Mouse (Mus musculus) heart, postnatal 0 days (tissue): ENCODE results near the gene Hist1h4d. TPM values are rescaled to one million over a fixed set of nuclear protein-coding genes. Genes with fewer than 3 reads are reported as not detected.
"Not testable (repeated sequence)": the region's sequence is repeated elsewhere in the genome, so short reads cannot be mapped to it uniquely, and the experiment has no call there.

Experiments
- ATAC-seq: fragments of 200-750 bp; cut with Nextera tagmentation; 2 replicates; pipeline ENCODE4 v1.8.0; 2017; ENCODE audit warnings: low read depth, moderate number of reproducible peaks, moderate library complexity; ENCODE audit not compliant: insufficient read depth
- DNase-seq: peaks from one replicate; pipeline ENCODE4 v3.0.0-alpha.2; 2016; ENCODE audit warnings: low spot score
- H3K27ac ChIP-seq: fragments of 300-500 bp; sonication (generic); 2 replicates; pipeline ENCODE4 v1.5.1; 2014; ENCODE audit warnings: low read depth, mild to moderate bottlenecking
- H3K27me3 ChIP-seq: fragments of 300-500 bp; sonication (generic); 2 replicates; pipeline ENCODE4 v1.6.1; 2014; ENCODE audit warnings: low read length, mixed read lengths; ENCODE audit not compliant: control insufficient read depth, insufficient read depth
- H3K36me3 ChIP-seq: fragments of 300-500 bp; sonication (generic); replicated peaks from 2 replicates; pipeline ENCODE4 v1.6.1; 2014; ENCODE audit warnings: low read length, mixed read lengths; ENCODE audit not compliant: control insufficient read depth, insufficient read depth
- H3K4me1 ChIP-seq: fragments of 300-500 bp; sonication (generic); 2 replicates; pipeline ENCODE4 v1.6.1; 2014; ENCODE audit warnings: antibody characterized with exemption; ENCODE audit not compliant: control insufficient read depth, insufficient read depth
- H3K4me2 ChIP-seq: fragments of 300-500 bp; sonication (generic); 2 replicates; pipeline ENCODE4 v1.6.1; 2014; ENCODE audit warnings: low read depth, mild to moderate bottlenecking, low read length, moderate library complexity
- H3K4me3 ChIP-seq: fragments of 300-500 bp; sonication (generic); 2 replicates; pipeline ENCODE4 v1.5.1; 2014; ENCODE audit warnings: low read depth, low read length
- H3K9ac ChIP-seq: fragments of 300-500 bp; sonication (generic); replicated peaks from 2 replicates; pipeline ENCODE4 v1.6.1; 2014; ENCODE audit warnings: low read depth, low read length, mixed read lengths
- H3K9me3 ChIP-seq: fragments of 300-500 bp; sonication (generic); replicated peaks from 2 replicates; pipeline ENCODE4 v1.6.1; 2016; ENCODE audit warnings: low read length; ENCODE audit not compliant: control insufficient read depth
- CTCF ChIP-seq: IDR thresholded peaks from 2 replicates; pipeline ENCODE4 v1.5.1; 2016; ENCODE audit warnings: antibody characterized with exemption, control low read depth, low read depth
- EP300 ChIP-seq: IDR thresholded peaks from 2 replicates; pipeline ENCODE4 v1.6.1; 2016; ENCODE audit warnings: antibody characterized with exemption, low read depth
- WGBS: fragments of 180-500 bp; shearing (Covaris S2); extraction: QIAGEN DNeasy Blood & Tissue Kit; methylation state at CpG from one replicate; pipeline ENCODE4 v1.1.7; 2014; 5-methylcytosine and 5-hydroxymethylcytosine counted together
- polyA plus RNA-seq: library from polyadenylated mRNA; unstranded; fragments of >200 nt; fragmentation: Nextera tagmentation; extraction: Ambion mirVana; gene quantifications from 2 replicates; pipeline ENCODE4 v1.2.1, GENCODE M21; 2015
- total RNA-seq: library from RNA; depleted of rRNA; stranded (reverse); fragments of >200 nt; gene quantifications from 2 replicates; pipeline ENCODE4 v1.2.3, GENCODE M21; 2014; ENCODE audit warnings: low replicate concordance

Gene Hist1h4d
- total and polyA plus RNA-seq, 2 experiments from 2014 or later = 18.8 to 1,649 TPM

DNA sequence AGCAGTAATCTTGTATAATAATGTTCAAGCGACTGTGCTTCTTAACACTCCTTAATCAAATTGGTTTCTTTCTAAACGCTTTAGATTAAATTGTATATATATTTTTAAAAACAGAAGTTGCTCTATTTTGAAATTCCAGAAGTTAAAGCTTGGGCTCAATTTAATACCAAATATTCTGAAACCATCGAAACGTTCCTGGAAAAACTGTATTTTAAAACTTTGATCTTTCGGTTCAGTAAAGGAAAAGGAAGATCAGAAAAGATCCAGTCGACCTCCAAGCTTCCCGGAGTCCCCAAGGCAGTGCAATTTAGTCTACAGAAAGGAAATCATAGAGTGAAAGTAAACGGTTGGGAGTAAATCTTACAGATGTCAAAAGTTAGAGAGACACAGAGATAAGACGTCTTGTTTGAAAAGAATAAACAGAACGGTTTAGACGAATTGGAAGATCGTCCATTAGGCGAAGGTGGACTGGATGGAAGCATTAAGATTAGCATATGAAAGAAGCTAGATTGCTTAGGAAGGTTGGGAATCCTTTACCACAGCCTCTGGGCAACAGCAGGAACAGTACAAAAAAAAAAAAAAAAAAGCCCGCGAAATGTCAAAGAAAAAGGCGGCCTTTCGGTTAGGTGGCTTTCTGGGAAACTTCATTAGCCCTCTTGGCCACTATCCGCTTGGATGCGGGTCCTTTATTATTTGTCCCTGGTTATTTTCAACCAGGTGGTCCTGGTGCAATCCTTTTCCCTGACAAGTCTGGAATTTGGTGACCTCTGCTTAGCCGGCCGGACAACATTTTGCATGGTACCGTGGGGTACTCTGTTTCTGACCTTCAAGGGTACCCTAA is 4.9 kb downstream of the Hist1h4d start:
- H3K4me1 ChIP-seq = peaks cover 24% of the 10 kb centered on the region; the same call in 1 of the 2 replicates
- peak overlapping the region; percentile 99 for H3K27ac ChIP-seq
- no peak for TF ChIP-seq EP300
- TF ChIP-seq CTCF = no peak
- H3K36me3 ChIP-seq = no peaks in the 10 kb centered on the region
- WGBS = 2% methylated on average over 22 of the region's 22 CpGs
- ATAC-seq (no peak), DNase-seq (peak; percentile 14)
- peak overlapping the region; percentile 64 for H3K9ac ChIP-seq
- H3K4me3 ChIP-seq = peak overlapping the region; percentile 62
- peak overlapping the region; percentile 74 for H3K4me2 ChIP-seq
- H3K27me3 ChIP-seq = no peaks in the 10 kb centered on the region
- H3K9me3 ChIP-seq = no peaks in the 10 kb centered on the region

DNA sequence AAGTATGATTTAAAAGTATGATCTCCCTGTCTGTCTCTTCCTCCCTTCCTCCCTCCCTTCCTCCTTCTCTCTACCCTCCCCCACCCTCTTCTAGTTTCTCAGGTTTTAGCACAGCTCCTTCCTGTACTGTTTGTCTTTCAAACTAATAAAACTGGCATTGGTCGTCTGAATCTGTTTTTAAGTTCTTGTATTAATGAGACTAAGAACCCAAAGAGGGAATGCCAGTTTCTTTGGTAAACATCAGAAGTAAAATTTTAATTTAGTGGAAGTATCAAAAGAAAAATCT is 5.5 kb downstream of the Hist1h4d start:
- ATAC-seq = no peak
- peak overlapping the region; percentile 99 for H3K27ac ChIP-seq
- H3K4me1 ChIP-seq = peaks cover 21% of the 10 kb centered on the region; the same call in 1 of the 2 replicates
- no peaks in the 10 kb centered on the region for H3K36me3 ChIP-seq
- TF ChIP-seq EP300 = no peak
- no peak for TF ChIP-seq CTCF
- peak overlapping the region; percentile 62 for H3K4me3 ChIP-seq
- WGBS = 10% methylated on average over 1 of the region's 1 CpGs
- H3K27me3 ChIP-seq = no peaks in the 10 kb centered on the region
- H3K4me2 ChIP-seq = peak overlapping the region; percentile 74
- DNase-seq = peak; percentile 5
- no peaks in the 10 kb centered on the region for H3K9me3 ChIP-seq
- H3K9ac ChIP-seq = peak overlapping the region; percentile 64

DNA sequence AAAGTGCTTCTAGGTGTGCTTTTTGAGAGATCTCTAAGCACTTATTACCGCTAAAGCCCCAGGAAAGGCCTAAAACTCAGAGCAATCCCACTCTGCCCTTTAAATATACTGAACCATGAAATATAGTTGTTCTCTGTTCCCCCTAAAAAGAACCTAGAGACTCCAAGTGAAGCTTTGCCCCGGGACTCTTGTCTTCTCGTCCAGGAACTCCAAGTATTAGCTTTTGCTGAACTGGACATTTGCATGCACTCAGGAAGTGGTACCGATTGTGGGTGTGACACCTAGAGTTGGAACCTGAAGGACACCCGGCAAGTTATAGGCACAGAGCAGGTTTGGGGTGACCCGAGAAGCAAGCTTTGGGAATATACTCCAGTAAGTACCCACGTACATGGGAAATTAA is 9.8 kb downstream of the Hist1h4d start:
- ATAC-seq (no peak), DNase-seq (no peak)
- Histone ChIP-seq H3K4me3 (no peak overlapping the region), H3K27ac (no peak overlapping the region), H3K4me1 (0 out of 2 replicates have a peak, but pooled peaks cover 4% of the 10 kb centered on the region), H3K4me2 (no peak overlapping the region), H3K9me3 (no peaks in the 10 kb centered on the region), H3K9ac (no peak overlapping the region), H3K27me3 (no peaks in the 10 kb centered on the region), H3K36me3 (no peaks in the 10 kb centered on the region)
- TF ChIP-seq CTCF = no peak
- no peak for TF ChIP-seq EP300
- 89% methylated on average over 7 of the region's 7 CpGs for WGBS

DNA sequence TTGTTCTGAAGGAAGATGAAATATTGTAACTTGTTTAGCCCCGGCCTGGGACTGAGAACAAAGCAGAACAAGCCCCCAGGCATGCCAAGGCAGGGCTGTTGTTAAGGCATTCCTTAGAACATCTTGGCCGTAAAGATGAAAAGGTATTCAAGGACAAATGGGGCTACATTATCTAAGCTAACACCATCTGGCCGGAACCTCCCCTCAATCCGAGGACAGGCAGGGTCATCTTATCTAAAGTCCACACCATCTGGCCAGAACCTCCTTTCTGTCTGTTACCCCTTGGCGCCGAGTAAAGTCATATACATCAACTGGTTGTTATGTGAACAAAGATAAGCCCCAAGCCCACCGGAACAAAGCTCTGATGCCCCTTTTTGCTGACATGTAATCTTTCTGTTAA is 10.5 kb downstream of the Hist1h4d start:
- not testable (repeated sequence) for H3K4me3 ChIP-seq, H3K9ac ChIP-seq, H3K27ac ChIP-seq, H3K36me3 ChIP-seq, DNase-seq, ATAC-seq, H3K9me3 ChIP-seq, H3K4me1 ChIP-seq, H3K27me3 ChIP-seq, H3K4me2 ChIP-seq
- WGBS = 64% methylated on average over 7 of the region's 7 CpGs

DNA sequence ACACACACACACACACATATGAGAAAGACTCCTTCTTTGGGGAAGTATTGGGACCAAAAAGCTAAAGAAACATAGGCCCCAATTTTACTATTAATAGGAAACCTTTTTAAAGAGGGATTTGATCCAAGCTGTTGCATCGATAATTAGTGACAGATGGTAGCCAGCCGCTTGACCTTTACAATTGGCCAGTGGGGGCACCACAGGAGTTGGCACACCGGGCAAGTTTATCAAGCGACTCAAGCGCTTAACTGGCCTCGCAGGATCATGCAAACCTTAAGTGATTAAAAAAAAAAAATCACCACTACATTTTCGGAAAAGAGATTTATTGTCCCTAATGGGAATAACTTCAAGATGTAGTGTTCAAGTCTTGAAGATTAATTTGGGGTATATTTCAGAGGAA is 11.2 kb downstream of the Hist1h4d start:
- DNase-seq = no peak
- no peaks in the 10 kb centered on the region for H3K4me1 ChIP-seq
- TF ChIP-seq EP300 = no peak
- TF ChIP-seq CTCF = no peak
- no peaks in the 10 kb centered on the region for H3K36me3 ChIP-seq
- no peak overlapping the region for H3K4me3 ChIP-seq
- H3K9ac ChIP-seq = no peak overlapping the region
- no peak overlapping the region for H3K4me2 ChIP-seq
- H3K9me3 ChIP-seq = no peaks in the 10 kb centered on the region
- no peaks in the 10 kb centered on the region for H3K27me3 ChIP-seq
- WGBS = 82% methylated on average over 7 of the region's 7 CpGs
- H3K27ac ChIP-seq = peak overlapping the region; percentile 61; the same call in 1 of the 2 replicates
- ATAC-seq = no peak
